Mouse (Mus musculus) heart, embryonic 14.5 days (tissue): ENCODE results near the gene Myo1b. TPM values are rescaled to one million over a fixed set of nuclear protein-coding genes. Genes with fewer than 3 reads are reported as not detected.

Experiments used
- ATAC-seq: fragments of 200-750 bp; cut with Nextera tagmentation; 2 replicates; pipeline ENCODE4 v1.8.0; 2017; ENCODE audit warnings: low read depth, moderate TSS enrichment; ENCODE audit not compliant: insufficient number of reproducible peaks, insufficient read depth, low FRiP score
- H3K27ac ChIP-seq, 2 experiments: fragments of 200-500 bp in 1 of 2; fragments of 300-500 bp in 1 of 2; sonication (generic) in 1 of 2; replicated peaks in 1 of 2; 2 replicates each; pipeline ENCODE4 v1.5.1; 2012 to 2014; ENCODE audit warnings: low read depth in 2 of 2, low read length in 2 of 2, control low read depth in 1 of 2, mild to moderate bottlenecking in 1 of 2, mixed read lengths in 1 of 2; ENCODE audit not compliant: control insufficient read depth in 1 of 2, insufficient read depth in 1 of 2
- H3K27me3 ChIP-seq: fragments of 300-500 bp; sonication (generic); 2 replicates; pipeline ENCODE4 v1.6.1; 2014; ENCODE audit warnings: mild to moderate bottlenecking, low read length, control low read depth; ENCODE audit not compliant: control insufficient read depth, insufficient read depth
- H3K36me3 ChIP-seq: fragments of 300-500 bp; sonication (generic); 2 replicates; pipeline ENCODE4 v1.6.1; 2014; ENCODE audit warnings: mild to moderate bottlenecking, control low read depth, low read length, mixed read lengths; ENCODE audit not compliant: control insufficient read depth, insufficient read depth
- H3K4me1 ChIP-seq, 2 experiments: fragments of 200-500 bp in 1 of 2; fragments of 300-500 bp in 1 of 2; sonication (generic) in 1 of 2; 2 replicates each; pipeline ENCODE4 v1.6.1; 2012 to 2014; ENCODE audit warnings: low read length in 2 of 2, control low read depth in 1 of 2, mixed read lengths in 1 of 2; ENCODE audit not compliant: control insufficient read depth in 2 of 2, insufficient read depth in 2 of 2
- H3K4me2 ChIP-seq: fragments of 300-500 bp; sonication (generic); 2 replicates; pipeline ENCODE4 v1.6.1; 2014; ENCODE audit warnings: mild to moderate bottlenecking, low read length
- H3K4me3 ChIP-seq, 2 experiments: fragments of 200-500 bp in 1 of 2; fragments of 300-500 bp in 1 of 2; sonication (generic) in 1 of 2; 2 replicates each; pipeline ENCODE4 v1.5.1; 2012 to 2014; ENCODE audit warnings: low read length in 2 of 2, mild to moderate bottlenecking in 2 of 2, control low read depth in 1 of 2, low read depth in 1 of 2, moderate library complexity in 1 of 2; ENCODE audit not compliant: control insufficient read depth in 1 of 2, insufficient read depth in 1 of 2
- H3K9ac ChIP-seq: fragments of 300-500 bp; sonication (generic); 2 replicates; pipeline ENCODE4 v1.6.1; 2014; ENCODE audit warnings: mild to moderate bottlenecking, low read length
- H3K9me3 ChIP-seq: fragments of 300-500 bp; sonication (generic); 2 replicates; pipeline ENCODE4 v1.6.1; 2016; ENCODE audit warnings: low read length, control low read depth; ENCODE audit not compliant: control insufficient read depth
- WGBS: fragments of 180-500 bp; shearing (Covaris S2); extraction: QIAGEN DNeasy Blood & Tissue Kit; methylation state at CpG from one replicate; pipeline ENCODE4 v1.1.7; 2014; 5-methylcytosine and 5-hydroxymethylcytosine counted together
- polyA plus RNA-seq: library from polyadenylated mRNA; unstranded; fragments of >200 nt; fragmentation: Nextera tagmentation; extraction: Ambion mirVana; gene quantifications from 2 replicates; pipeline ENCODE4 v1.2.1, GENCODE M21; 2014

Myo1b gene
- polyA plus RNA-seq, 1 experiment from 2014 or later, result 39.5 TPM

DNA sequence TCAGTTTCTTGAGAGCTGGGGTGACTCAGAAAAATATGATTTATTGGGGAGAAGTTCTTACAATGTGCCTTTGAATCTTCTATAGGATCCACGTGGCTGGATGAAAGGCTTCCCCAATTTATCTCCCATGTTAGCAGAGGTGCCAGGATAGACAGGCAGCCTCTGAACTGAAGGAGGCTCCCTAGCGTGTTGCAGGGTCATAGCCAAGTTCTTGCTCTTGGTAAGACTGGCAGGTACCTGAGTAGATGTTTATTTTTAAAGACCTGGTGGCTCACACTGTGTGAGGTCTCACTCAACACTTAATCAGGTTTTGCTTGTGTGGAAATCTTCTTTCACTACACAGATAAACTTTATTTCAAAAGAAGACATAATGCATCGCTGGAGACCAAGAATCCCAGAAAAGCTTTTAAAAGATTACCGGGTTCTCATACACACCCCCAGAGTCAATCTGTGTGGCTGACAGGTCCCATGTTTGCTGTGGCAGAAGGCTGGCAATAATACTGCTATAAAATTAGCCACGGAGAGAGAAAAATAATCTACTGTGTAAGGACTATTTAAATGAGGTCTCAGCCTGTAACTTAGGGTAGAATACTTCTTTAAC, 176.5 kb downstream of the Myo1b start:
- Histone ChIP-seq H3K4me3 (no peak overlapping the region), H3K27ac (no peak overlapping the region), H3K36me3 (no peaks in the 10 kb centered on the region), H3K27me3 (no peaks in the 10 kb centered on the region), H3K9ac (no peak overlapping the region), H3K4me2 (no peak overlapping the region), H3K9me3 (no peaks in the 10 kb centered on the region), H3K4me1 (no peaks in the 10 kb centered on the region; a peak in 2 of 4 replicates)
- no peak for ATAC-seq
- 64% methylated on average over 5 of the region's 5 CpGs for WGBS

DNA sequence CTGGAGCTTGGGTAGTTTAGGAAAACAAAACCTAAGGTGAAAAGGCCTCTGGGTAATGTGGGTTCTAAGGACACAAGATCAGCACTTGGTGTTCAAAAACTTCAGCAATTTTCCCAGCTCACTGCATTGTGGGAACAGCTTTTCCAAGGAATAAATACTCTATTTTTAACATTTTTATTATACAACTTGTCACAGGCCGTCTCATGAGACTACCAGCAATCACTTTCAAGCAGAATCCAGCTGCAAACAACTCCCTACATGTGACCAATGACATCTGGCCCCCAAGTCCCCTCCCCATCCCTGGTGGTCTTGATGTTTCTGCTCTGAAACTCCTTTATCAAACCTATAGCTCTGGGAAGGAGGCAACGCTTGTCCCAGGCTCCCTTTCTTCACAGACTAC, 179.0 kb downstream of the Myo1b start:
- Histone ChIP-seq H3K27ac (no peak overlapping the region), H3K9ac (no peak overlapping the region), H3K9me3 (peaks cover 3% of the 10 kb centered on the region; the same call in 1 of the 2 replicates), H3K4me3 (no peak overlapping the region), H3K36me3 (no peaks in the 10 kb centered on the region), H3K27me3 (no peaks in the 10 kb centered on the region), H3K4me1 (no peaks in the 10 kb centered on the region; a peak in 2 of 4 replicates), H3K4me2 (no peak overlapping the region)
- no peak for ATAC-seq
- WGBS, result 68% methylated on average over 2 of the region's 2 CpGs

DNA sequence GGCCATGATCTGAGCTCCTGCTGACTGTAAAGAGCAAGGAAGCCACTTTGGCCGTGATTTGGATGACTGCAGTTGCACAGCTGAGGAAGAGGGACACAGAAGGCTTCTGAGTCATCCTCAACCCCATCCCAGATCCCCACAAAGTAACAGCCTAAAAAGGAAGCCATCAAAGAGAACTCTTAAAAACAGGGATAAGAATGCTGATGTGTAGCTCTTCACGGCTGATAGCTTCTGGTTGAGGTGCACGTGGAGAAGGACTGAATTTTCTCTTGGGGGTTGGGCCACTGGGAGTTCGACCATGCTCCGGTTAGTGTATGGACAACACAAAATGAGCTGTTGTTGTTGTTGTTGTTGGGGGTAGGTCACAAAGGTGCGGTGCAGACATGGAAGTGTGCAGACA, 181.2 kb downstream of the Myo1b start:
- H3K27ac ChIP-seq, result no peak overlapping the region
- H3K27me3 ChIP-seq, result no peaks in the 10 kb centered on the region
- H3K4me2 ChIP-seq, result no peak overlapping the region
- no peaks in the 10 kb centered on the region for H3K36me3 ChIP-seq
- H3K4me3 ChIP-seq, result no peak overlapping the region
- ATAC-seq, result no peak
- 64% methylated on average over 6 of the region's 6 CpGs for WGBS
- no peaks in the 10 kb centered on the region; a peak in 1 of 4 replicates for H3K4me1 ChIP-seq
- H3K9ac ChIP-seq, result no peak overlapping the region
- peaks cover 7% of the 10 kb centered on the region; the same call in 1 of the 2 replicates for H3K9me3 ChIP-seq

DNA sequence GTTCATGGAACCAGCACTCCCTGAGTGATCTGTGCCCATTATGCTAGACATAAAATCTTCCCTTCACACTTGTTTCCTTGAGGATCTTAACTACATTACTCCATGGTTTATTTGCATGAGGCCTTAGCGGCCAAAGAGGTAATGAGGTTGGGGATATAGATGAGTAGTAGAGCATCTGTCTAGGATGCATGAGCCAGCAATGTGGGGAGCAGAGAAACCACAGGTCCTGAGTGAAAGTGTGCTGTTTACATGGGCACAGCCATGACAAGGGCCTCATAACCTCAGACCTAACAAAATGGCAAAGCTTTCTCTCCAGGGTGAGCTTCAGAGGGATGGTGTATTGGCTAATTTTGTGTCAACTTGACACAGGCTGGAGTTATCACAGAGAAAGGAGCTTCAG, 186.5 kb downstream of the Myo1b start:
- Histone ChIP-seq H3K36me3 (no peaks in the 10 kb centered on the region), H3K9me3 (peaks cover 7% of the 10 kb centered on the region; the same call in 1 of the 2 replicates), H3K27ac (no peak overlapping the region), H3K9ac (no peak overlapping the region), H3K27me3 (no peaks in the 10 kb centered on the region), H3K4me3 (no peak overlapping the region), H3K4me2 (no peak overlapping the region), H3K4me1 (no peaks in the 10 kb centered on the region)
- ATAC-seq, result no peak
- 90% methylated on average over 1 of the region's 1 CpGs for WGBS

DNA sequence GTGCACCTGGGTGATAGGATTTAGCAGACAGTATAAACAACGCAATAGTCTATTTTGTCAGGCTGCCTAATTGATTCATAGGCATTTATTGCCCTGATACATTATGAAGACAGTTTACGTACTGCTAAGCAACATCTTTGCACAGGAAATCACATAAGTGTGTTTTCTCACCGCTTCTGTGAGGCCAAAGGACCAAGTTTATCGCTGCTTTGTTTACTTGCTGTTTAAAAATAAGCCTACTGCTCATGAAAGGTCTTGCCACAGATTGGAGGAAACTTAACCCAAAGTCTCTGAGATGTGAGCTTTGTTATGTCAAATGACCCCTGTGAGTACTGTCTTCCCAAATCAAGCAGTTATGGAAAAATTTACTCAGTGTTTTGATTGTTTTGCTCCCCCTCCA, 187.1 kb downstream of the Myo1b start:
- no peak overlapping the region for H3K4me2 ChIP-seq
- no peaks in the 10 kb centered on the region for H3K36me3 ChIP-seq
- ATAC-seq, result no peak
- H3K27ac ChIP-seq, result no peak overlapping the region
- no peaks in the 10 kb centered on the region for H3K27me3 ChIP-seq
- 81% methylated on average over 4 of the region's 4 CpGs for WGBS
- no peak overlapping the region for H3K4me3 ChIP-seq
- no peak overlapping the region for H3K9ac ChIP-seq
- no peaks in the 10 kb centered on the region for H3K4me1 ChIP-seq
- peaks cover 7% of the 10 kb centered on the region; the same call in 1 of the 2 replicates for H3K9me3 ChIP-seq

DNA sequence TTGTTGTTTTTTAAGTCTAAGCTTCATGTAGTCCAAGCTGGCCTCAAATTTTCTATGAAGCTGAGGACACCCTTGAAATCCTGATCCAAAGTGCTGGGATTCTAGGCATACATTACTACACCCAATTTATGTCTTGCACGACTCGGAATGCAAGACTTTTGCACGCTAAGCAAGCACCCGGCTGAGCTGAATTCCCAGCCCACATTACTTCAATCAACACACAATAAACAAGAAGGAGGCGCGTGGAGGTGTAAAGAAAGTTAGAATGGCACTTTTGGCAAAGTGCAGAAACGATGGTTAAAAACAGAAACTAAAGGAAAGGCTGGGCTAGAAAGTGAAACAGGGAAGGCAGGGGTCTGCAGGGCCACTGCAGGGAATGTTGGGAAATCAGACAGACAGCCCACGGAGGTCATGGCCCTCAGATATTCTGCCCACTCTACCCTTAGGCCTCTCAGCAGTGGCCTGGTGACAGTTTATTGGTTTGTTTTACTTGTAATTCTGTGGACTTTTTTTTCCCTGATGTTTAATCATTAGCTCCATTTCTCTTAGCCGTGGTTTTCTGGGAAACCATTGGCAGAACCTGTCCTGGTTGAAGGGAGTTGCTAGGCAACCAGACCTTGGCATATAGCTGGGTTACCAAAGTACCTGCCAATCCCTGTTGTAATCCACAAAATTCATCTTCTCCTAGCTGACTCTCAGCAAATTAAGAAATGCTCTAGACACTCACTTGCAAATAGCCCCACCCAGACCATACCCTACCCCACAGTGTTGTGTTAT, 195.8 kb downstream of the Myo1b start:
- Histone ChIP-seq H3K27ac (no peak overlapping the region), H3K4me1 (no peaks in the 10 kb centered on the region), H3K9me3 (no peaks in the 10 kb centered on the region), H3K4me3 (no peak overlapping the region), H3K9ac (no peak overlapping the region), H3K4me2 (no peak overlapping the region), H3K27me3 (no peaks in the 10 kb centered on the region), H3K36me3 (no peaks in the 10 kb centered on the region)
- 78% methylated on average over 9 of the region's 9 CpGs for whole genome bisulfite sequencing
- ATAC-seq, result no peak

DNA sequence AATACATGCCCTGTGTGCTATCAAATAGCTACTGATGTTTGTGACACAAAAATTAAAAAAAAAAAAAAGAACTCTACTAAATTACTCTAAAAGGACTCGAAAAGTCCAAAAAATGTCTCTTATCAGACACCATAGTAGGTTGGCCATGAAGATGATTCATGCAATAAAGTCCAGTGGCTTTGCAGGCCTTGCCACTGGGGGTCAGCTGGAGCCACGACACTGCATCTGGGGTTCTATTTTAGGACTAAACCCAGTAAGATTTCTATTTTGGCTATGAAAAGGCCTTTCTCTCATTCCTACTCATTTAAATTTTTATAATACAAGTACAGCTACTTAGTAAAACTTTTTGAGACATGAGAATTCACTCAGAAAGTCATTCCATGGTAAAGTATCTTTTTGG, 205.0 kb downstream of the Myo1b start:
- no peak for ATAC-seq
- Histone ChIP-seq H3K27ac (no peak overlapping the region), H3K4me3 (no peak overlapping the region), H3K9ac (no peak overlapping the region), H3K27me3 (no peaks in the 10 kb centered on the region), H3K4me1 (no peaks in the 10 kb centered on the region), H3K36me3 (no peaks in the 10 kb centered on the region), H3K4me2 (no peak overlapping the region), H3K9me3 (no peaks in the 10 kb centered on the region)
- 55% methylated on average over 2 of the region's 2 CpGs for WGBS
